Mouse (Mus musculus): ENCODE data around the gene Mcu.
A peak's percentile ranks its signal among the peaks of the same experiment; 100 is the strongest.

Gene Mcu

DNA sequence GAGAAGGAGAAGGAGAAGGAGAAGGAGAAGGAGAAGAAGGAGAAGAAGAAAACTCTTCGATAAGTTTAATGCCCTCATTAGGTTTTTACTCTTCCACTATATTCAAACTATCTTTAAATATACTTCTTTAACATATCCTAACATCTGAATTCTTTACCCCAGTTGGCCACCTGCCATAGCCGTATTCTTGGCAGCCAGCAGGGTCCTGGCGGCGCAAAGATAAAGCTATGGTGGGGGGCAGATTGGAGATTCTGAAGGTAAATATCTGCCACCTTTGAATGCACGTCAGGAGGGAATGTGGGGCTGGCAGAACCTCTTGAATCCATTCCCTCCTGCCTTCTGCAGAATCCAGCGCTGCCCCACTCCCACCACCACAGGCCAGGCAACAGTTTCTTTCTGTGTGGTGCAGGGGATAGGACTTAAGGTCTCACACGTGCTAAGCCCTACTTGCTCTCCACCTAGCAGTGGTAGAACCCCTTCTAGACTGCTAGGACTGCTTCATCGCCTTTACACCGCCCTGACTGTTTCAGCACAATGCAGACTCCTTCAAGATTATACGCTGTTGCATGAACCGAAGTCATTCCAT, 11.5 kb downstream of the Mcu start:
- no peak for DNase-seq

GRCm38 (mm10) chr10:59603843-59604242, 12.6 kb downstream of the Mcu start:
- no peak for DNase-seq

DNA sequence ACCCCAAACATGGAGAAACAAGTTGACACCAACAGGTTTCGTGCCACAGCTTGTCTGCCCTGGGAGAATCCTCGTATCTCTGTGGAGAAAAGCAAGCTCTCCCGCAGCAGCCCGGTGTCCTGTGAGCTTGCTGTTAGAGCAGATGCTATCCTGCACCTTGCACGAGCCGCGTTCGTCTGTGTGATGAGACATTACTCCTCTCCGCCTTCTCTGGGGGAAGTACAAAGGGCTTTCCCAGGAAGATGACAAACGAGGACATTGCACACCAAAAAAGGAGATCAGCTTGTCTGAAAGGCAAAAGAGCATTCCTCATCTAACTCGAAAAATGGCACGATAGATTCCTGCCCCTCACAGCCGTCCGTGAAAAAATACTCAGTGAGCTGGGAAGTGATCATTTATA, 13.6 kb downstream of the Mcu start:
- DNase-seq: no peak

- no peak for DNase-seq
These were observed 14.4 kb downstream of the Mcu start for GRCm38 (mm10) chr10:59602043-59602442.

DNA sequence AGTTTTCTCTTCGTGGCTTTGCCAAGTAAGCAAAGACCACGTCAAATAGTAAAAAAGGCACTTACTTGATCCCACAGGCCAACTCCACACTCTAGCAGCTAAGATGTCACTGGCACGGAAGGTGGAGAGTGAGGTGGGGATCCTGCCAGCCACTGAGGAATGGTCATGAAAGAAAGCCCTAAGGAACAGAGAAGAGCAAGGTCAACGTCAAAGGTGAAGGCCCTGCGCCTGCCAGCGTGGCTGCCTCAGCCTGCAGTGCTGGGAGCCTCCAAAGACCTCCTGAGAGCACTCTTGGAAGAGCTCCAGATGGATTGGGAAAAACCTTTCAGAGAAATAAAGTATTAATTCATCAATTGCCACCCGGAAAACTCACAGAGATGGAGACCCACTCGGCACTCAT, 16.0 kb downstream of the Mcu start:
- no peak for DNase-seq

GRCm38 (mm10) chr10:59593826-59594570, 22.5 kb downstream of the Mcu start:
- peak; percentile 45 for DNase-seq

- DNase-seq: no peak
These were observed 25.9 kb downstream of the Mcu start for GRCm38 (mm10) chr10:59590606-59591005.

DNA sequence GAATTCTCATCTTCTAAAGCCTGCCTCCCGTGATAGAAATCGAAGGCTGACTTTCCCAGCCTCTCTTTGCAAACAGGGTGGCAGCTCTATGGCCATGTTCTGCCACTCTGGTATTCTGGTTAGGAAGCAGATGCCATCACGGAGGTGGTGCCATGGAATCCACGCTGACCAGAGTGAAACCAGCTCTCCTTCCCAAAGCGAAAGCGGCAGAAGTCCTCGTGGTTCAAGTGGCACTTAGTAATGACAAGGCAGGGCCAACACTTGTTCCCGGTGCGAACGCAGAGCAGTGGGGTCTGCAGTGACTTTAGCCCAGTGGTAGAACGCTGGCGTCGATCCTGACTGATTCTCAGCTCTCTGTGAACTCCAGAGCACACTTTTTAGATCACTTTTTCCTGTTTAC, 26.6 kb downstream of the Mcu start:
- DNase-seq: no peak

GRCm38 (mm10) chr10:59589420-59589819, 27.1 kb downstream of the Mcu start:
- no peak for DNase-seq

GRCm38 (mm10) chr10:59588135-59588534, 28.4 kb downstream of the Mcu start:
- no peak for DNase-seq

- no peak for DNase-seq
These were observed 29.7 kb downstream of the Mcu start for GRCm38 (mm10) chr10:59586821-59587220.

DNA sequence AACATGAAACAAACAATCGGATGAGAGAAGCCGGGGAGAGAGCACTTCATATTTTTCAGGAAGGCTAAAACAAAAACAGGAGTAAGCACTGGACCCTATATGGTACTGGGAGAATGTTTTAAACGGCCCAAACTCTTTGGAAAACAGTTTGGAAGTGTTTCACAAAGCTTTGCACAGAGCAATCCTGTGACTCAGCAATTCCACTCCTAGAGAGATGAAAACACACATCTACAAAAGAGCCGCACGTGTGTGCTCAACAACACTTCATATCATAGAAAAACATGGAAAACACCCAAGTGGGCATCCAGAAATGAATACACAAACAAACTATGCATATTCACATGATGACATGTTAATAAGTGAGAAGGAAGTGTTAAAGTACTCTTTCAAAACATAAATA, 30.9 kb downstream of the Mcu start:
- no peak for DNase-seq

DNA sequence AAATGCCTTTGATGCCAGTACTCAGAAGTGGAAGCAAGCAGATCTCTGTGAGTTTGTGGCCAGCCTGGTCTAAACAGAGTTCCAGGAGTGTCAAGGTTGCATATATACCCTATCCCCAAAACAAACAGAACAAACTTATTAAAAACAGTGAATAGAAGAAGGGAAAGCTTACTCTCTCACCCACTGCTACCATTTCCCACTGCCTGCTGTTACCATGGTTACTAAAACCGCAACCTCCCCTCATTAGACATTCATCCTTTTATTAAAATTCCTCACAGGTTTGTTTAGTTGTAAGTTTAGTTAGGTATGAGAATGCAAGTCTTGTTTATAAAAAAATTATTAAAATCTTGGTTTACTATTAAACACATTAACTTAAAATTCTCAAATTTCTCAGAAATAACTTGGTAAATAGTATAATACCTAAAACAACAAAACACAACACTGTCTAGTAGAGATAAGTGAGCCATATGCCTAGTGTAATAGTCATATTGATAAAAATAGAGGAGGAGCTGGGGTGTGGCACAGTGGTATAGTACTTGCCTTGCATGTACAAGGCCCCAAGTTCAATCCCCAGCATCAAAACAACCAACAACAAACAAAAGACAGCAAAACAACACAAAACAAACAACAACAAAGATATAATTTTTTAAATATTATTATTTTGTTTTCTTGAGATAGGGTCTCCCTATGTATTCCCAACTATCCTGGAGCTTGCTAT, 34.5 kb downstream of the Mcu start:
- no peak for DNase-seq

GRCm38 (mm10) chr10:59580593-59581149, 35.8 kb downstream of the Mcu start:
- no peak for DNase-seq

DNA sequence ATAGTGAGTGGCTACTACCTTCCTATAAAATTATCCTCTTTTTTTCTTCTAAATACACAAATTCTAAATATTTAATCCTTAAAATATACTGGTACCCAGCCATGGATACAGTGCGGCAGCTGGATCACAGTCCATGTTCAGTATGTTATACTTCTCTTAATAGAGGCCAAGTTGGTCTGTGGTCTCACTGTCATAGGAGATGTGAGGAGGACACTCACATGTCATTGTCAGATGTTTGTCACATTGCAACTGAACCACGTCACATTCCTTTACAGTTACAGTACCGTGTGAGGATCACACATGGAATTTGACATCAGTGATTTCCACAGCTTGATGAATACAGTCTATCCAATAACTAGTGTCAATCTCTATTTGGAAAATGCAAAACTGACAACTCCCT, 36.8 kb downstream of the Mcu start:
- no peak for DNase-seq

DNA sequence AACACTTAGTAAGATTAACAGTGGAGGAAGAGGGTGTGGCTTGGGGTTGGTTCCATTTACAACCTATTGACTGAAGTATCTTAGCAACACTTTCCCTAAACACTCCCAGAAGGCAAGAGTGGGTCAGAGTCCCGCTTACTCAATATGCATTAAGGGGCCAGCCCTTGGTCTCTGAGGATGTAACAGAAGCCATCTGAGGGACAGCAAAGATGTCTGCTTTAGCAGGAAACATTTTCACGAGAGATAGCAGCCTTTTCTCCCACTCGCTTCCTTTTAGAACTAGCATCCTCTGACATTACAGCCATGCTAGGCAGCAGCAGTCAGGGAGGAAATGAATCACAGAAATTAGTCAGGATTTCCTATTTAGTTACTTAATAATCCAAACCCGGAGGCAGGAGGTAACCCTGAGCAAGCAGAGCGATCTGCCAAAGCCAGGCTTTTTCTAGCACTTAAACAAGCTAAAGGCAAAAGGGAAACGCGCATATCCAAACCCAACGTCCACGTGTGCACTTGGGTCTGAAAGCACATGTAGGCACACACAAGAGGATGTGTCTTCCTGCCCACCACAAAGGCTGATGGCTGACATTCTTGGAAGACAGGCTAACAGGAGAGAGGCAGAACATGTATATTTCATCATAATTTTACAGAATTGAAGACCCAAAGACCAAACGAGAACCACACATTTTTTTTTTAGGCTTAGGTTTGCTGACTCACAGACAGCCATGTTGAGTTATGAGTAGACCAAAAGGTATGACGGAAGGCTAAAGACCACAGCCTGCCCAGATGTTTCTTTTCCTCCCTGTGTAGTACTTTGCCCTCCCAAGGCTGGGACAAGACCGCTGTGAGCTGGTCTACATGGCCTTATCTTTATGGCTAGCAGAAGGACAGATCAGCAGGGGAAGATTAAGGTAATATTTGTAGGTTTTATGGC, 38.4 kb downstream of the Mcu start:
- no peak for DNase-seq

GRCm38 (mm10) chr10:59576305-59576704, 40.2 kb downstream of the Mcu start:
- DNase-seq: no peak

DNA sequence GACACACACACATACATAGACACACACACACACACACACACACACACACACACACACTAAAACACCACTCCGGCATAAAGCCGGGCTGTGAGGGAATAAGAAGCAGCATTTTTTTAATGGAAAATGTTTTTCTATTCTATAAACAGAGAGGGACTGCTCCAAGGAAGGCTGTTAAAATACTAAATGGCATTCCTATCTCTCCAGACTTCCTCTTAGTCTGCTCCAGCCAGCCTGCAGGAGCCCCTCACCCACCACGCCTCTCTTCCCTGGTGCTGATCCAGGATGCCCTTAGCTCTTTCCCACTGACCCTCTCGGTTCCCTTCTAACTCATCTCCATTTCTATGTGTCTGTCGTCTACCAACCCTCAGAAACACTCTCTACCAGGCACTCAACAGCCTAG, 44.5 kb downstream of the Mcu start:
- DNase-seq: no peak

- DNase-seq: no peak
These were observed 45.2 kb downstream of the Mcu start for GRCm38 (mm10) chr10:59571273-59571672.

GRCm38 (mm10) chr10:59570780-59571179, 45.7 kb downstream of the Mcu start:
- DNase-seq: no peak

- no peak for DNase-seq
These were observed 46.1 kb downstream of the Mcu start for GRCm38 (mm10) chr10:59570360-59570759.

GRCm38 (mm10) chr10:59569481-59569869, 47.0 kb downstream of the Mcu start:
- DNase-seq: no peak
